ENCODE assay signal across 13 mouse cellular contexts in genomic region chr9:76029471-76030199, GRCm38 (mm10). TPM values are rescaled to one million over a fixed set of nuclear protein-coding genes. Genes with fewer than 3 reads are reported as not detected.
DNase-seq lines count a peak whose midpoint lies in the region; ATAC-seq lines count a peak whose summit lies in the region.
"Had no signal": no experiment of that assay in that cellular context is flagged by ENCODE, and none has a peak within 500 bp of the region (broad histone marks: within the 10 kb centered on the region; RNA-seq: fewer than 3 reads in every experiment).

No protein-coding gene starts in this region.

- H3K9me3 ChIP-seq in embryonic facial prominence, embryonic 11.5 days (replicated peaks; ENCODE audit: control insufficient read depth, low read length), result no peaks in the 10 kb centered on the region
- no peaks in the 10 kb centered on the region for H3K9me3 ChIP-seq in embryonic facial prominence, embryonic 10.5 days
- H3K9me3 ChIP-seq: hindbrain, embryonic 10.5 days; midbrain, embryonic 12.5 days; neural tube, embryonic 15.5 days had no signal

- no peak overlapping the region for H3K4me2 ChIP-seq in embryonic facial prominence, embryonic 11.5 days (ENCODE audit: low read depth, low read length)
- H3K4me2 ChIP-seq: liver, embryonic 11.5 days; midbrain, embryonic 12.5 days; neural tube, embryonic 15.5 days had no signal

- no peak overlapping the region for H3K27ac ChIP-seq in embryonic facial prominence, embryonic 11.5 days (replicated peaks; ENCODE audit: low read depth, low read length)
- no peak overlapping the region for H3K27ac ChIP-seq in embryonic facial prominence, embryonic 10.5 days (replicated peaks)
- H3K27ac ChIP-seq: hindbrain, embryonic 10.5 days; midbrain, embryonic 12.5 days; neural tube, embryonic 15.5 days had no signal

- H3K9ac ChIP-seq in embryonic facial prominence, embryonic 11.5 days (replicated peaks; ENCODE audit: low read length), result no peak overlapping the region
- H3K9ac ChIP-seq: midbrain, embryonic 12.5 days; neural tube, embryonic 15.5 days had no signal

- DNase-seq in embryonic facial prominence, embryonic 11.5 days (ENCODE audit: low spot score), result peak; percentile 56
- DNase-seq in embryonic facial prominence, embryonic 10.5 days (ENCODE audit: low spot score), result no peak
- DNase-seq in layer of hippocampus, adult 11-12 months (ENCODE audit: low spot score), result peak; percentile 23
- DNase-seq in layer of hippocampus, adult 9-10 months (ENCODE audit: low spot score), result no peak
- peak; percentile 14 for DNase-seq in right cerebral cortex, postnatal 4 days
- DNase-seq in right cerebral cortex, postnatal 36 days (ENCODE audit: low spot score in 2 of 2), result no peak
- DNase-seq in embryo, embryonic 9.5 days (ENCODE audit: extremely low spot score), result no peak
- DNase-seq in frontal cortex, postnatal 36 days (ENCODE audit: low spot score in 2 of 2), result no peak
- DNase-seq: kidney, adult 8-10 months had no signal

- ATAC-seq in embryonic facial prominence, embryonic 11.5 days (replicated peaks; ENCODE audit: insufficient number of reproducible peaks, low FRiP score, low TSS enrichment, low read depth), result no peak

- H3K27me3 ChIP-seq in embryonic facial prominence, embryonic 11.5 days (ENCODE audit: control insufficient read depth, insufficient read depth, low read length), result no peaks in the 10 kb centered on the region
- H3K27me3 ChIP-seq in embryonic facial prominence, embryonic 10.5 days (replicated peaks; ENCODE audit: low read depth, poor library complexity, severe bottlenecking), result no peaks in the 10 kb centered on the region
- H3K27me3 ChIP-seq: midbrain, embryonic 12.5 days; neural tube, embryonic 15.5 days had no signal

- no peaks in the 10 kb centered on the region for H3K4me1 ChIP-seq in embryonic facial prominence, embryonic 11.5 days (ENCODE audit: control insufficient read depth, insufficient read depth, low read length)
- H3K4me1 ChIP-seq in embryonic facial prominence, embryonic 10.5 days, result peaks cover 7% of the 10 kb centered on the region
- H3K4me1 ChIP-seq: midbrain, embryonic 12.5 days; neural tube, embryonic 15.5 days had no signal

- WGBS in embryonic facial prominence, embryonic 11.5 days, result 70% methylated on average over 16 of the region's 16 CpGs
- 84% methylated on average over 16 of the region's 16 CpGs for WGBS in embryonic facial prominence, embryonic 10.5 days

- H3K4me3 ChIP-seq in embryonic facial prominence, embryonic 11.5 days (ENCODE audit: low read depth, low read length), result no peak overlapping the region
- no peak overlapping the region for H3K4me3 ChIP-seq in embryonic facial prominence, embryonic 10.5 days
- H3K4me3 ChIP-seq: hindbrain, embryonic 10.5 days; midbrain, embryonic 12.5 days; neural tube, embryonic 15.5 days had no signal

- no peaks in the 10 kb centered on the region for H3K36me3 ChIP-seq in embryonic facial prominence, embryonic 11.5 days (replicated peaks; ENCODE audit: control insufficient read depth, insufficient read depth, low read depth, low read length)
- H3K36me3 ChIP-seq in embryonic facial prominence, embryonic 10.5 days (replicated peaks), result no peaks in the 10 kb centered on the region
- H3K36me3 ChIP-seq: hindbrain, embryonic 10.5 days; midbrain, embryonic 12.5 days; neural tube, embryonic 15.5 days had no signal

RNA-seq across cellular contexts. Expression of gene Hmgcll1, which starts 15.0 kb away (rescaled TPM):
- 7.1 and 8.9 TPM in 2 replicates for polyA plus RNA-seq in embryonic facial prominence, embryonic 11.5 days (2014; fragmentation: Nextera tagmentation; extraction: Ambion mirVana)
- 4.0 TPM in 2 replicates for polyA plus RNA-seq in embryonic facial prominence, embryonic 10.5 days (2016; fragmentation: Nextera tagmentation; extraction: Ambion mirVana)

Comparison
In these comparisons a context has a peak if more than half of its experiments do, and no peak if none do; other contexts are left out.
1. DNase-seq: peak in embryonic facial prominence, embryonic 11.5 days (single experiment), layer of hippocampus, adult 11-12 months (single experiment) and right cerebral cortex, postnatal 4 days (single experiment); none in embryonic facial prominence, embryonic 10.5 days (single experiment), layer of hippocampus, adult 9-10 months (single experiment), right cerebral cortex, postnatal 36 days (0 of 2), embryo, embryonic 9.5 days (single experiment) and frontal cortex, postnatal 36 days (0 of 2).